Mouse (Mus musculus) frontal cortex, postnatal 25 days (tissue): Measurements from ENCODE around the gene Pnpla7.

Experiments
- DNase-seq, 2 experiments: peaks; one replicate each; pipeline ENCODE4 v3.0.0; 2022; ENCODE audit warnings: low spot score in 2 of 2

Gene Pnpla7

GRCm38 (mm10) chr2:24987762-24988161 lies 11.9 kb downstream of the Pnpla7 start:
- no peak for DNase-seq

GRCm38 (mm10) chr2:24995332-24995731 lies 19.5 kb downstream of the Pnpla7 start:
- no peak for DNase-seq

- no peak for DNase-seq
These were observed 20.6 kb downstream of the Pnpla7 start for GRCm38 (mm10) chr2:24996471-24996870.

- no peak for DNase-seq
These were observed 24.9 kb downstream of the Pnpla7 start for GRCm38 (mm10) chr2:25000544-25001235.

- no peak for DNase-seq
These were observed 28.3 kb downstream of the Pnpla7 start for GRCm38 (mm10) chr2:25003946-25004786.

- DNase-seq, result no peak
These were observed 30.9 kb downstream of the Pnpla7 start for GRCm38 (mm10) chr2:25006767-25007166.

GRCm38 (mm10) chr2:25008250-25008649 lies 32.4 kb downstream of the Pnpla7 start:
- DNase-seq, result no peak

- no peak for DNase-seq
These were observed 46.8 kb downstream of the Pnpla7 start for GRCm38 (mm10) chr2:25022678-25023077.

- DNase-seq, result no peak
These were observed 49.3 kb downstream of the Pnpla7 start for GRCm38 (mm10) chr2:25025109-25025508.

GRCm38 (mm10) chr2:25034994-25035393 lies 59.2 kb downstream of the Pnpla7 start:
- DNase-seq, result no peak

GRCm38 (mm10) chr2:25040089-25040488 lies 64.3 kb downstream of the Pnpla7 start:
- DNase-seq, result no peak

- no peak for DNase-seq
These were observed 75.1 kb downstream of the Pnpla7 start for GRCm38 (mm10) chr2:25050921-25051320.

GRCm38 (mm10) chr2:25051450-25051849 lies 75.6 kb downstream of the Pnpla7 start:
- no peak for DNase-seq

- DNase-seq, result no peak
These were observed 77.3 kb downstream of the Pnpla7 start for GRCm38 (mm10) chr2:25053101-25053500.

GRCm38 (mm10) chr2:25054221-25055067 lies 78.6 kb downstream of the Pnpla7 start, which contains the start of gene Nsmf:
Gene Nsmf, plus strand, starts transcription at chr2:25054355.
- DNase-seq, result peak; percentile 73 to 82

GRCm38 (mm10) chr2:25055068-25055405 lies 79.2 kb downstream of the Pnpla7 start:
- DNase-seq, result peak; percentile 40 to 61

- no peak for DNase-seq
These were observed 79.7 kb downstream of the Pnpla7 start for GRCm38 (mm10) chr2:25055409-25056155.

GRCm38 (mm10) chr2:25058926-25059325 lies 83.1 kb downstream of the Pnpla7 start:
- no peak for DNase-seq

- DNase-seq, result no peak
These were observed 87.7 kb downstream of the Pnpla7 start for GRCm38 (mm10) chr2:25063523-25063922.

- DNase-seq, result no peak
These were observed 88.5 kb downstream of the Pnpla7 start for GRCm38 (mm10) chr2:25064285-25064684.

GRCm38 (mm10) chr2:25065537-25065936 lies 89.7 kb downstream of the Pnpla7 start:
- no peak for DNase-seq
